Mouse (Mus musculus): Measurements from ENCODE around the gene Mageb18. TPM values are rescaled to one million over a fixed set of nuclear protein-coding genes. Genes with fewer than 3 reads are reported as not detected.

The Mageb18 gene
- not detected for polyA plus RNA-seq (2014; fragmentation: Illumina TruSeq; extraction: RNeasy Lipid Tissue Mini Kit (QIAGEN cat#74804); ENCODE audit: low read depth, low replicate concordance)

GRCm38 (mm10) chrX:92599472-92599871 is at the start of gene Mageb18:
Gene Mageb18, minus strand, starts transcription at chrX:92599572.

GRCm38 (mm10) chrX:92489649-92490048 is 109.7 kb downstream of the Mageb18 start, which contains the start of gene Gm5941:
Gene Gm5941, plus strand, starts transcription at chrX:92489949.

Other genes starting within 250 kb of the Mageb18 start
- gene Gm5941, start 109.6 kb downstream of the Mageb18 start, polyA plus RNA-seq (2014; fragmentation: Illumina TruSeq; extraction: RNeasy Lipid Tissue Mini Kit (QIAGEN cat#74804); ENCODE audit: low read depth, low replicate concordance), result not detected